Mouse (Mus musculus) myocyte (in vitro differentiated cells): ENCODE data around the gene Snx29. TPM values are rescaled to one million over a fixed set of nuclear protein-coding genes. Genes with fewer than 3 reads are reported as not detected.
"Not testable (repeated sequence)": the region's sequence is repeated elsewhere in the genome, so short reads cannot be mapped to it uniquely, and the experiment has no call there.

Experiments used
- H3K27me3 ChIP-seq: one replicate; pipeline ENCODE4 v1.6.1; 2011; ENCODE audit not compliant: control insufficient read depth, insufficient read depth, insufficient read length
- H3K36me3 ChIP-seq: one replicate; pipeline ENCODE4 v1.6.1; 2011; ENCODE audit not compliant: control insufficient read depth, insufficient read depth
- H3K4me2 ChIP-seq: one replicate; pipeline ENCODE4 v1.6.1; 2011; ENCODE audit warnings: low read depth, control low read depth
- H3K4me3 ChIP-seq: one replicate; pipeline ENCODE4 v1.5.1; 2011; ENCODE audit warnings: mild to moderate bottlenecking, control low read depth, moderate library complexity
- H3K79me2 ChIP-seq: one replicate; pipeline ENCODE4 v1.6.1; 2011; ENCODE audit not compliant: control insufficient read depth, insufficient read depth
- H3ac ChIP-seq: one replicate; pipeline ENCODE4 v1.6.1; 2011; ENCODE audit not compliant: control insufficient read depth, insufficient read length
- CEBPB ChIP-seq: IDR thresholded peaks from 2 replicates; pipeline ENCODE4 v1.6.1; 2011; ENCODE audit warnings: mild to moderate bottlenecking, moderate library complexity; ENCODE audit not compliant: poor library complexity, insufficient read depth, severe bottlenecking
- E2F4 ChIP-seq: IDR thresholded peaks from one replicate; pipeline ENCODE4 v1.6.1; 2011; ENCODE audit warnings: mild to moderate bottlenecking, control low read depth, moderate library complexity; ENCODE audit not compliant: insufficient read depth
- MAX ChIP-seq: IDR thresholded peaks from one replicate; pipeline ENCODE4 v1.6.1; 2011; ENCODE audit warnings: low read depth, mild to moderate bottlenecking, control low read depth
- MYOD1 ChIP-seq, 3 experiments: IDR thresholded peaks; one replicate each; pipeline ENCODE4 v1.6.1; 2011; ENCODE audit warnings: control low read depth in 2 of 3, low read depth in 2 of 3, mild to moderate bottlenecking in 2 of 3, moderate library complexity in 1 of 3; ENCODE audit not compliant: insufficient read length in 2 of 3, control insufficient read depth in 1 of 3
- MYOG ChIP-seq, 3 experiments: IDR thresholded peaks; one replicate each; pipeline ENCODE4 v1.6.1; 2011; ENCODE audit warnings: control low read depth in 2 of 3, low read depth in 2 of 3, mild to moderate bottlenecking in 2 of 3; ENCODE audit not compliant: insufficient read length in 2 of 3, control insufficient read depth in 1 of 3, insufficient read depth in 1 of 3
- POLR2A ChIP-seq: IDR thresholded peaks from one replicate; pipeline ENCODE4 v1.6.1; 2011; ENCODE audit warnings: low read depth, mild to moderate bottlenecking, control low read depth, moderate library complexity; ENCODE audit not compliant: insufficient read length
- POLR2AphosphoS2 ChIP-seq: IDR thresholded peaks from one replicate; pipeline ENCODE4 v1.6.1; 2011; ENCODE audit warnings: low read depth, control low read depth; ENCODE audit not compliant: insufficient read length
- REST ChIP-seq: IDR thresholded peaks from one replicate; pipeline ENCODE4 v1.6.1; 2011; ENCODE audit warnings: mild to moderate bottlenecking, control low read depth, moderate library complexity; ENCODE audit not compliant: insufficient read depth, insufficient read length
- SRF ChIP-seq: IDR thresholded peaks from one replicate; pipeline ENCODE4 v1.6.1; 2011; ENCODE audit warnings: low read depth; ENCODE audit not compliant: control insufficient read depth, insufficient read length
- TCF12 ChIP-seq: IDR thresholded peaks from one replicate; pipeline ENCODE4 v1.6.1; 2011; ENCODE audit warnings: mild to moderate bottlenecking, control low read depth; ENCODE audit not compliant: poor library complexity, insufficient read depth, severe bottlenecking
- TCF3 ChIP-seq: IDR thresholded peaks from one replicate; pipeline ENCODE4 v1.6.1; 2011; ENCODE audit warnings: low read depth, control low read depth; ENCODE audit not compliant: insufficient read length
- USF1 ChIP-seq: IDR thresholded peaks from one replicate; pipeline ENCODE4 v1.6.1; 2011; ENCODE audit warnings: low read depth, mild to moderate bottlenecking, control low read depth, moderate library complexity
- polyA plus RNA-seq: library from polyadenylated mRNA; unstranded; fragments of >200 nt; fragmentation: generic; extraction: Trizol; gene quantifications from one replicate; pipeline ENCODE4 v1.2.1, GENCODE M21; 2012; ENCODE audit warnings: missing spikeins

Snx29 gene
- polyA plus RNA-seq, 1 experiment, result 1.7 TPM

- TF ChIP-seq MYOG (IDR thresholded peaks at IDR 0.05; ENCODE audit: control insufficient read depth in 1 of 3, insufficient read depth in 1 of 3, insufficient read length in 2 of 3, low read depth in 2 of 3) (no peak), MYOD1 (IDR thresholded peaks at IDR 0.05; ENCODE audit: control insufficient read depth in 1 of 3, insufficient read length in 2 of 3, low read depth in 2 of 3) (no peak), E2F4 (no peak), POLR2A (no peak), TCF3 (no peak), POLR2AphosphoS2 (no peak), TCF12 (no peak), REST (no peak), MAX (no peak), CEBPB (no peak), USF1 (no peak), SRF (no peak)
- no peak overlapping the region for H3K4me3 ChIP-seq
- no peaks in the 10 kb centered on the region for H3K79me2 ChIP-seq
- H3K36me3 ChIP-seq, result no peaks in the 10 kb centered on the region
- no peak overlapping the region for H3K4me2 ChIP-seq
- no peak overlapping the region for H3ac ChIP-seq
- no peaks in the 10 kb centered on the region for H3K27me3 ChIP-seq
Measured at GRCm38 (mm10) chr16:11351903-11352302, 29.2 kb downstream of the Snx29 start.

GRCm38 (mm10) chr16:11359173-11359572 is 36.5 kb downstream of the Snx29 start:
- Histone ChIP-seq H3K4me2 (no peak overlapping the region), H3K79me2 (no peaks in the 10 kb centered on the region), H3K27me3 (no peaks in the 10 kb centered on the region), H3K36me3 (no peaks in the 10 kb centered on the region), H3K4me3 (no peak overlapping the region), H3ac (no peak overlapping the region)
- TF ChIP-seq TCF12 (no peak), USF1 (no peak), POLR2A (no peak), MAX (no peak), E2F4 (no peak), SRF (no peak)

GRCm38 (mm10) chr16:11359919-11360318 is 37.2 kb downstream of the Snx29 start:
- Histone ChIP-seq H3K36me3 (no peaks in the 10 kb centered on the region), H3K4me2 (no peak overlapping the region), H3K27me3 (no peaks in the 10 kb centered on the region), H3K4me3 (no peak overlapping the region), H3K79me2 (no peaks in the 10 kb centered on the region), H3ac (no peak overlapping the region)
- no peak for TF ChIP-seq MYOD1 (IDR thresholded peaks at IDR 0.05; ENCODE audit: control insufficient read depth in 1 of 3, insufficient read length in 2 of 3, low read depth in 2 of 3)
- no peak for TF ChIP-seq TCF3
- TF ChIP-seq REST, result no peak
- TF ChIP-seq POLR2A, result no peak
- TF ChIP-seq MYOG (IDR thresholded peaks at IDR 0.05; ENCODE audit: control insufficient read depth in 1 of 3, insufficient read depth in 1 of 3, insufficient read length in 2 of 3, low read depth in 2 of 3), result no peak
- no peak for TF ChIP-seq MAX
- TF ChIP-seq E2F4, result no peak
- no peak for TF ChIP-seq POLR2AphosphoS2
- no peak for TF ChIP-seq SRF
- no peak for TF ChIP-seq USF1
- TF ChIP-seq TCF12, result no peak
- no peak for TF ChIP-seq CEBPB

GRCm38 (mm10) chr16:11360576-11360975 is 37.9 kb downstream of the Snx29 start:
- H3K4me2 ChIP-seq, H3K79me2 ChIP-seq, H3K4me3 ChIP-seq, H3K27me3 ChIP-seq, H3K36me3 ChIP-seq, H3ac ChIP-seq: not testable (repeated sequence)

- Histone ChIP-seq H3K79me2 (no peaks in the 10 kb centered on the region), H3K27me3 (no peaks in the 10 kb centered on the region), H3K4me2 (no peak overlapping the region), H3ac (no peak overlapping the region), H3K36me3 (no peaks in the 10 kb centered on the region), H3K4me3 (no peak overlapping the region)
- no peak for TF ChIP-seq USF1
- no peak for TF ChIP-seq CEBPB
- TF ChIP-seq TCF3, result no peak
Measured at GRCm38 (mm10) chr16:11365626-11366025, 42.9 kb downstream of the Snx29 start.

GRCm38 (mm10) chr16:11366851-11367250 is 44.1 kb downstream of the Snx29 start:
- Histone ChIP-seq H3ac (no peak overlapping the region), H3K4me3 (no peak overlapping the region), H3K36me3 (no peaks in the 10 kb centered on the region), H3K79me2 (no peaks in the 10 kb centered on the region), H3K4me2 (no peak overlapping the region), H3K27me3 (no peaks in the 10 kb centered on the region)
- TF ChIP-seq MYOG (IDR thresholded peaks at IDR 0.05; ENCODE audit: control insufficient read depth in 1 of 3, insufficient read depth in 1 of 3, insufficient read length in 2 of 3, low read depth in 2 of 3), result no peak
- no peak for TF ChIP-seq USF1
- TF ChIP-seq POLR2AphosphoS2, result no peak
- no peak for TF ChIP-seq E2F4
- no peak for TF ChIP-seq MAX
- no peak for TF ChIP-seq MYOD1 (IDR thresholded peaks at IDR 0.05; ENCODE audit: control insufficient read depth in 1 of 3, insufficient read length in 2 of 3, low read depth in 2 of 3)
- no peak for TF ChIP-seq TCF12
- no peak for TF ChIP-seq REST
- no peak for TF ChIP-seq TCF3
- no peak for TF ChIP-seq POLR2A
- TF ChIP-seq SRF, result no peak
- TF ChIP-seq CEBPB, result no peak
